Mouse (Mus musculus) limb, embryonic 12.5 days (tissue): ENCODE results near the gene Cacng4. TPM values are rescaled to one million over a fixed set of nuclear protein-coding genes. Genes with fewer than 3 reads are reported as not detected.

Experiments
- ATAC-seq: fragments of 200-750 bp; cut with Nextera tagmentation; 2 replicates; pipeline ENCODE4 v1.8.0; 2017; ENCODE audit warnings: low read depth, moderate TSS enrichment; ENCODE audit not compliant: insufficient number of reproducible peaks, insufficient read depth, low FRiP score, low TSS enrichment
- H3K27ac ChIP-seq: fragments of 300-500 bp; sonication (generic); 2 replicates; pipeline ENCODE4 v1.5.1; 2016; ENCODE audit warnings: mild to moderate bottlenecking, moderate library complexity
- H3K27me3 ChIP-seq: fragments of 300-500 bp; sonication (generic); 2 replicates; pipeline ENCODE4 v1.6.1; 2016; ENCODE audit warnings: mild to moderate bottlenecking, moderate library complexity
- H3K36me3 ChIP-seq: fragments of 300-500 bp; sonication (generic); 2 replicates; pipeline ENCODE4 v1.6.1; 2016; ENCODE audit warnings: mild to moderate bottlenecking, moderate library complexity
- H3K4me1 ChIP-seq: fragments of 300-500 bp; sonication (generic); replicated peaks from 2 replicates; pipeline ENCODE4 v1.6.1; 2016
- H3K4me2 ChIP-seq: fragments of 300-500 bp; sonication (generic); 2 replicates; pipeline ENCODE4 v1.6.1; 2016; ENCODE audit warnings: mild to moderate bottlenecking, moderate library complexity
- H3K4me3 ChIP-seq: fragments of 300-500 bp; sonication (generic); replicated peaks from 2 replicates; pipeline ENCODE4 v1.5.1; 2016; ENCODE audit warnings: mild to moderate bottlenecking
- H3K9ac ChIP-seq: fragments of 300-500 bp; sonication (generic); replicated peaks from 2 replicates; pipeline ENCODE4 v1.6.1; 2016; ENCODE audit warnings: mild to moderate bottlenecking, moderate library complexity
- H3K9me3 ChIP-seq: fragments of 300-500 bp; sonication (generic); 2 replicates; pipeline ENCODE4 v1.6.1; 2016; ENCODE audit warnings: mild to moderate bottlenecking, moderate library complexity
- WGBS: fragments of 180-500 bp; shearing (Covaris S2); methylation state at CpG from one replicate; pipeline ENCODE4 v1.1.7; 2016; 5-methylcytosine and 5-hydroxymethylcytosine counted together
- polyA plus RNA-seq: library from polyadenylated mRNA; unstranded; fragments of >200 nt; fragmentation: Nextera tagmentation; extraction: Ambion mirVana; gene quantifications from 2 replicates; pipeline ENCODE4 v1.2.1, GENCODE M21; 2016

Cacng4 gene
- polyA plus RNA-seq, 1 experiment from 2014 or later, result 5.2 TPM

DNA sequence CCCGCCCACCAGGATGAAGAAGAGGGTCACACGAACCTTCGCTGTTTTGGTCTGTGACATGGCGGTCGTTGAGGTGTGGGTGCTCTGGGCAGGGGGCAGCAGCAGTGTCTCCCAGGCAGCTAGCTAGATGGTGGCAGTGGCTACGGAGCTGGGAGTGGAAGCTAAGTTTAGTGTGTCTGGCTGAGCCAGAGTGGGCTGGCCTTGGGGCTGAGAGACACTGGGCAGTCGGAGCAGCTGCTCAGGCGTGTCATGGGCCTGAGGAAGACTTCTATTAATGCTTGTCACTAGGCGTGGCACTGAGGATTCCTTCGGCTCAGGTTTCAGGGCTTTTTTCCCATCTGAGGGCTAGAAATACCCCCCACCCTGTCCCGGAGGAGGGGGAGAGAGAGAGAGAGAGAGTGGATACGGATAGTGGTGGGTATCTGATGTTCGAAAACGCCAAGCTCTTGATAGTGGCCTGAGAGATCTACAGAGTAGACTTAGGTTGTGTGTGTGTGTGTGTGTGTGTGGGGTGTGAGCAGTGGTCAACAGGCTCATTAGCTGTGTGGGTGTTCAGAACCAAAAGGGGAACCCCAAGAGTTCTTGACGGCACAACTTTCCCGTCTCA is 77.9 kb downstream of the Cacng4 start, which contains the start of gene Cacng1:
Gene Cacng1 (minus strand): TSS at position 191 of the 607 bp plus-strand sequence.
- no peak within 1 kb of the TSS for H3K9ac ChIP-seq
- no peak for ATAC-seq
- H3K27ac ChIP-seq, result no peak within 1 kb of the TSS
- 79% methylated on average over 16 of the region's 16 CpGs for WGBS
- H3K4me1 ChIP-seq, result no peaks in the 10 kb centered on the region; the same call in 1 of the 2 replicates
- no peaks in the 10 kb centered on the region for H3K36me3 ChIP-seq
- H3K9me3 ChIP-seq, result peaks cover 6% of the 10 kb centered on the region; the same call in 1 of the 2 replicates
- no peak within 1 kb of the TSS for H3K4me2 ChIP-seq
- no peaks in the 10 kb centered on the region for H3K27me3 ChIP-seq
- H3K4me3 ChIP-seq, result no peak within 1 kb of the TSS

DNA sequence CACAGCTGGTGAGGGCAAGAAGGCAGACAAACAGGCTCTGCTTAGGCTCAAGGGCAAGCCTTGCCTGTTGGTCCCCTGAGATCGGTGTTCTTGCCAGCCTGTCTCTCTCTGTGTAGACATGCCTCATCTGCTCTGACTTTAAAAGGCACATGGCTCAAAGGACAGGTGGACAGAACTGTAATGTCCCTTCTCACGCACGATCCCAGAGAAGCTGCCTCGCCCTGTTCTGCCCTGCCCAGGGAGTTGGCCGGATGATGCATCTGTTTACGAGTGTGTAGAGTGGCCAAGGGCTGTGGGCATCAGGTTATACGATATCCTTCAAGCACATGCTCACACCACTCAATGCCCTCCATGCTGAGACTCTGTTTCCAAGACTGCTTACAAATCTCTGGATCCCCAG is 80.0 kb downstream of the Cacng4 start:
- Histone ChIP-seq H3K9me3 (peaks cover 6% of the 10 kb centered on the region; the same call in 1 of the 2 replicates), H3K36me3 (no peaks in the 10 kb centered on the region), H3K27me3 (no peaks in the 10 kb centered on the region), H3K4me2 (no peak overlapping the region), H3K4me1 (peaks cover 10% of the 10 kb centered on the region), H3K4me3 (no peak overlapping the region), H3K9ac (no peak overlapping the region), H3K27ac (no peak overlapping the region)
- ATAC-seq, result no peak
- WGBS, result 81% methylated on average over 7 of the region's 7 CpGs

DNA sequence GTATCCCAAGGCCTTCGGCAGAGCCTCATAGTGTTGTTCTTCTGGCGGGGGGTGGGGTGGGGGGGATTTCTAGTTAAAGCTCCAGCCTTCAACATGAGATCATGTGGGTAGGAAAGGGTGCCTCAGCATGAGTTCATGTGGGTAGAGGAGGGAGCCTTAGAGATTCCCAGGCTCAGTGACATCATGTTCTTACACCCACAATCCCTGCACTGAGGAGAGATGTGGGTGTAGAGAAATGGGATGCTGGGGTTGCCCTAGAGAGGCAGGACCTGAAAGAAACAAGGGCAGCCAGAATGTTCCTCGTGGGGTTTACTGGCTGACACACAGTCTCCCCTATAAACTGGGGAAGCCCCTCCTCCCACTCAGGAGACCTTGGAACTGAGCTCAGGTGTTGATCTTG is 84.0 kb downstream of the Cacng4 start:
- 60% methylated on average over 3 of the region's 3 CpGs for WGBS
- no peak for ATAC-seq
- no peak overlapping the region for H3K4me2 ChIP-seq
- H3K27ac ChIP-seq, result no peak overlapping the region
- no peaks in the 10 kb centered on the region for H3K9me3 ChIP-seq
- H3K27me3 ChIP-seq, result no peaks in the 10 kb centered on the region
- no peak overlapping the region for H3K4me3 ChIP-seq
- H3K4me1 ChIP-seq, result peaks cover 13% of the 10 kb centered on the region
- no peak overlapping the region for H3K9ac ChIP-seq
- no peaks in the 10 kb centered on the region for H3K36me3 ChIP-seq

DNA sequence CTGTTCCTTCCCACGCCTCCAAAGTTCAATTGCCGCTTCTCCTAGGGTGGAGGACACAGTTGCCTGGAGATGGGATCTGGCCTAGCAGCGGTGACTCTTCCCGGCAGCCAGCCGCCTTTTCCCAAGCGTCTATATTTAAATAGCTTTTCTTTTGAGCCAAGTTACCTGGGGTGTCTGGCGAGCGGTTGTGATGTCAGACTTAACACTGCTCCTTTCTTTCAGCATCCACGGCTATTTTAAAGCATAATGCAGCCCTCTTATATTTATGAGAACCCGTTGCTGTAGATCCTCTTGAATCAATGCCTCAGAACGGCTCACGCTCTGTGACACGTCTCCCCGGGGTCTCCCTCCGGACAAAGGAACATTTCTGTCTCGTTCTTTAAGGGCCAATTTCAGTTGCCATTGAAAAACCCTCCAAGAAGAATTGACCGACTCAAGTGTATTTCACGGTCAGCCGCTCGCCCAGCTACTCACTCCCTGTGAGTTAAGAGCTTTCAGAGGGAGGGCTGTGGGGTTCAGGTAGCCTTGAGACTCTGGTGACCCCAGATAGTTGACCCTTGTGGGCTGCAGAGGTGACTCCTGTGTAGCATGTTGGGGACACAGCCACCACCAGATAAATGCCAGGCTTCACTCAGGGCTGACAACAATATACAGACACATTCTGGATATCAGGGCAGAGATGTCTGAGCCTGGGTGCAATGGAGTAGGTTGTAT is 86.3 kb downstream of the Cacng4 start:
- Histone ChIP-seq H3K4me3 (no peak overlapping the region), H3K27ac (no peak overlapping the region), H3K9ac (no peak overlapping the region), H3K27me3 (no peaks in the 10 kb centered on the region; the same call in 1 of the 2 replicates), H3K9me3 (no peaks in the 10 kb centered on the region), H3K4me2 (no peak overlapping the region), H3K36me3 (no peaks in the 10 kb centered on the region), H3K4me1 (peaks cover 19% of the 10 kb centered on the region)
- ATAC-seq, result no peak
- 74% methylated on average over 20 of the region's 20 CpGs for WGBS

DNA sequence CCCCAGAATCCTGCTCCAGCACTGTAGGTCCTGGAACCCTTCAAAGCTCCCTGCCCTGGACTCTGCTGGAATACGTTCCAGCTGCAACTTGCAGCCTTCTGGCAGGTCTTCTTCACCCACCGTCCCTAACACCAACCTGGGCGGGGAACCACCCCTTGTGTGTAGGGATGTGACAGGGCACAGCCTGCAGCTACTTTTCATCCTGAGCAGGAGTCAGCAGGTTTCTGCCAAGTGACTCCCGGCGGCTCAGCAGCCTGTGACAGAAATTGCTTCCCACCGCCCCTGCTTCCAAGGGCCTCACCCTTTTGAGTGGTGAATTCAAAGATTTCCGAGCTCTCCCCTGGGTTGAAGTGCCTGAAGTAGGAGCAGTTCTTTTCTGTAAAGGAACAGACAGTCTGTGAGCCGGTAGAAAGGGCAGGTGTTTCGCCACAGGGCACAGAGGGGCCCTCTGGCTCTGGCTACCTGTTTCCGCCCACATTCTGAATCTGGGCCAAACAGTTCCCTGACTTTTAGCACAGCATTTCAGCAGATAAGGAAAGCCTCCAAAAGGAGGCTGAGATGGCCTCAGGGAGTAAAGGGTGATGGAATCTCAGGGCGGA is 88.8 kb downstream of the Cacng4 start:
- H3K9me3 ChIP-seq, result no peaks in the 10 kb centered on the region
- no peak overlapping the region for H3K4me3 ChIP-seq
- ATAC-seq, result no peak
- WGBS, result 67% methylated on average over 11 of the region's 11 CpGs
- no peaks in the 10 kb centered on the region; the same call in 1 of the 2 replicates for H3K27me3 ChIP-seq
- no peak overlapping the region for H3K4me2 ChIP-seq
- no peak overlapping the region for H3K9ac ChIP-seq
- H3K36me3 ChIP-seq, result no peaks in the 10 kb centered on the region
- no peak overlapping the region for H3K27ac ChIP-seq
- peaks cover 20% of the 10 kb centered on the region for H3K4me1 ChIP-seq

DNA sequence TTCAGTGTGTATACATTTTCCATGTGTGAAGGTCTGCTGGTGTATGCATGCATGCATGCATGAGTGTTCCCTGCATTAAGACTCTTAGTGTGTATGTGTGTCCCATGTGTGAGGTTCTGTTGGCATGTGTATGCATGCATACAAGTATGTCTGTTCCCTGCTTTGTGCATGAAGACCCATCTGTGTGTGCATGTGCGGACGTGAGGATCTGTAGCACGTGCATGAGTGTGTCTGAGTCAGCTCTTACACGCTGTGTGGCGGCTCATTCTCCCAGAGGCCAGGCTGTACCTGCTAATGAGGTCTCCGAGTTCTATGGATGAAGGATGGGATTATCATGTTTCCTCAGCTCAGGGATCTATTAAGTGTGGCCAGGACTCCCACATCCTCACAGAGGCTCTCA is 89.3 kb downstream of the Cacng4 start:
- H3K4me2 ChIP-seq, result no peak overlapping the region
- H3K4me1 ChIP-seq, result peaks cover 17% of the 10 kb centered on the region
- no peak overlapping the region for H3K27ac ChIP-seq
- no peak for ATAC-seq
- H3K9me3 ChIP-seq, result no peaks in the 10 kb centered on the region
- 89% methylated on average over 6 of the region's 6 CpGs for WGBS
- no peak overlapping the region for H3K9ac ChIP-seq
- H3K27me3 ChIP-seq, result no peaks in the 10 kb centered on the region; the same call in 1 of the 2 replicates
- H3K4me3 ChIP-seq, result no peak overlapping the region
- no peaks in the 10 kb centered on the region for H3K36me3 ChIP-seq

DNA sequence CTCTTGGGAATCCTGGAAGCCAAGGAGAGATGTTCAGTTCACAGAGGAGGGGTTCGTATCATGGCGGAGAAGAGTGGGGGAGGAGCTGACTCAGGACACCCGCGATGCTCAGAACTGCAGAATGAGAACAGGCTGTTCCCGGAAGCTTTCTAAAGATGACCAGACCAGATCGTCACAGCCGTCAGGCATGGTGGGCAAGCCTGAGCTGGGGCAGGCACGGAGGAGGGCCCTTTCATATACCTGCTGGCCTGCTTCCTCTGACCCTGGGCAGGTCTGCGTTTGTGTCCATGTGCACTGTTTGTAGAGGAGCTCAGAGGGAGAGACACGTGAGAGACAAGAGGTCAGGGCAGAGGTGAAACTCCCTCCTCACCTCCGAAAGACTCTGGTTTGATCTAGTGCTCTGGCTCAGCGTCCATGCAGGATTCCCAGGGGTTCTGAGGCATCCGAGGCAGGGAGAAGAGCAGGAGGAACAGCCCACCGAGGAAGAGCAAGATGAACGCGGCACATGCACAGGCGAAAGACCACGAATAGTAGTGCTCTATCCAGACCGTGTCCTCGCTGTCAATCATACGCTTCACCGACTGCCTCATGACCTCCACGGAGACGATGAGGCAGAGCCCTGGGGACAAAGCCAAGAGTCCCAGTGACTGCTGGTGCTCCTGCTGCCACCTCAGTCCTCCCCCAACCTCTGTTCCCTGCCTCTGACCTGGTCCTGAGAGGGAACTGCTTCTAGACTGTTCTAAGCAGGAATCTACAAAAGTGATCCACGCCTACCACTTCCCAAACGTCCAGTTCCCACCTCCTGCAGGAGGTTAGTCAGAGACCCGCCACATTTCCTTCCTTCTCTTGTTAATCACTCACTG is 90.9 kb downstream of the Cacng4 start:
- Histone ChIP-seq H3K27ac (no peak overlapping the region), H3K4me1 (peaks cover 15% of the 10 kb centered on the region), H3K9ac (no peak overlapping the region), H3K4me2 (no peak overlapping the region), H3K36me3 (no peaks in the 10 kb centered on the region), H3K9me3 (no peaks in the 10 kb centered on the region), H3K4me3 (no peak overlapping the region), H3K27me3 (no peaks in the 10 kb centered on the region; the same call in 1 of the 2 replicates)
- 58% methylated on average over 27 of the region's 27 CpGs for WGBS
- ATAC-seq, result no peak

DNA sequence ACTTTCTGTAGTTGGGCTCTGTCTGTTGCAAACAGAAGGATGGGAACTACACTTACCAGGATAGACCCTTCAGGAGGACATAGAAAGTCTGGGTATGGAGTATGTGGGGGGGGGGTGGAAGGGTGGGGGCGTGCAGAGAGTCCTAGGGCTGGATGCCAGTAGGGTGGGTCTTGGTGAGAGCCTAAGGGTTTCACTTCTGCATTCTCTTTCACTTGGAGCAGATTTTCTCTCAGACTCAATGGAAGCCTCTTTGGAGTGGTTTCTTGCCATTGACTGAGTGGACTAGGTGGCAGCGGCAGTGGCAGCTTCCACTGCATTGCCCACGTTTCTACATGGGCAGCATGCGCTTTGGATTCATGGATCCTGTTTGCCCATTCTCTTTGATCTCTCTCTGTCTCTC is 94.4 kb downstream of the Cacng4 start:
- H3K4me2 ChIP-seq, result no peak overlapping the region
- H3K36me3 ChIP-seq, result no peaks in the 10 kb centered on the region
- no peak overlapping the region for H3K27ac ChIP-seq
- H3K9me3 ChIP-seq, result no peaks in the 10 kb centered on the region
- no peaks in the 10 kb centered on the region; the same call in 1 of the 2 replicates for H3K27me3 ChIP-seq
- peaks cover 21% of the 10 kb centered on the region for H3K4me1 ChIP-seq
- WGBS, result 93% methylated on average over 4 of the region's 4 CpGs
- H3K9ac ChIP-seq, result no peak overlapping the region
- no peak overlapping the region for H3K4me3 ChIP-seq
- ATAC-seq, result no peak

DNA sequence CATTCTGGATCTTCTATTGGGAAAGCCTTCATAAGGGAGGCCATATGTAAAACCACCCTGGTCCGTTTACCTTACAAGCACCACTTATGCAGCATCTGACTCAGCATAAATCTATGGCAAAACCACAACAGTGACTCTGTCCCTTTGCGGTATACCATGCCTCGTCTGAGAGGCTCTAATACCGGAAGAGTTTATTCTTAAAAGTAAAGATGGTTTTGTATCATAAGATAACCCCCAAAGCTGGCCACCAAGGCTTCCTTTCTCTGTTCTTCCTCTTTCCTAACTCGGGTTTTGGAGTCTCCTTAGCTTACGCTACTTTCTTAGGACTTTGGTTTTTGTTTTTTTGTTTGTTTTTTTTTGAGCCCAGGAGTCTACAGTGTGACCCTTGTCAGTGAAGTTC is 101.0 kb downstream of the Cacng4 start:
- Histone ChIP-seq H3K36me3 (peaks cover 4% of the 10 kb centered on the region), H3K27me3 (no peaks in the 10 kb centered on the region), H3K27ac (no peak overlapping the region), H3K9ac (no peak overlapping the region), H3K4me3 (no peak overlapping the region), H3K4me2 (no peak overlapping the region), H3K9me3 (no peaks in the 10 kb centered on the region), H3K4me1 (peaks cover 10% of the 10 kb centered on the region)
- no peak for ATAC-seq
- WGBS, result 82% methylated on average over 6 of the region's 6 CpGs

DNA sequence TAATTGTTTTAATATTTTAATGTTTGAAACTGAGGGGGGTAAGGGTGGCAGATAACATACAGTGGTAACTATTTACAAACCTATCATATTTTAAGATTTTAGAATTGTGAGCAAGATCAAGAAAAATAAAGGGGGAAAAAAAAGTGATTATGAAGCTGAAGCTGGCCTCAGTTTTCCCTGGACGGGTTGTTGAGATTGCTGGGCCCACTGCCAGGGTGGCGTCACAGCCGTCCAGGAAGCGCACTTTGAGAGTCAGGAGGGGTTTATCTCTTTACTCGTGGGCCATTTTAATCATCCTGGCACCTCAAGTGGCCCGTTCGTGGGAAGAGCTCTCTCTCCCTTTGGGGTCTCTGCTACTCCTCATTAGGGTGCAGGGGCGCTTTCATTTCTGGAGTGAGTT is 102.8 kb downstream of the Cacng4 start:
- Histone ChIP-seq H3K9ac (no peak overlapping the region), H3K36me3 (peaks cover 17% of the 10 kb centered on the region), H3K27ac (no peak overlapping the region), H3K4me3 (no peak overlapping the region), H3K4me2 (no peak overlapping the region), H3K9me3 (no peaks in the 10 kb centered on the region), H3K27me3 (no peaks in the 10 kb centered on the region), H3K4me1 (peaks cover 10% of the 10 kb centered on the region)
- no peak for ATAC-seq
- WGBS, result 76% methylated on average over 8 of the region's 8 CpGs

DNA sequence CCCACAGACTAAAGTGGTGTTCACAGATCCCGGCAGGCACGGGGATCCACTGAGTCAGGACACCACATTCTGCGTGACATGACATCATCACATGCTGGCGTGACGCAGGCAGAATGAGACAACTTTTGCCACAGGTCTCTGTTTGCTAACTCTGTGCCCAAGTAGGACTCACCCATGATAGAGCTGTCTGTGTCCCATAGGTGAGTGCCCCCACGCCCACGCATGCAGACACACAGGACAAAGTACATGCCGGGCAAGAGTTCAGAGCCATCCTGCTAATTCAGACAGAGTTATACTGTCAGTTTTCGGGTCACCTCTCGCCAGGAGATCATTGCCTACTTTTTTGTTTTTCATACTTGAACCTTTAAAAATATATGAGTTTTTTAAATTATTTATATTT is 105.9 kb downstream of the Cacng4 start:
- Histone ChIP-seq H3K27me3 (no peaks in the 10 kb centered on the region), H3K4me2 (no peak overlapping the region), H3K9me3 (no peaks in the 10 kb centered on the region), H3K4me1 (peaks cover 9% of the 10 kb centered on the region), H3K36me3 (peaks cover 35% of the 10 kb centered on the region), H3K9ac (no peak overlapping the region), H3K4me3 (no peak overlapping the region), H3K27ac (no peak overlapping the region)
- no peak for ATAC-seq
- WGBS, result 94% methylated on average over 10 of the region's 10 CpGs
